Mouse (Mus musculus): ENCODE measurements around the gene 1110002E22Rik. TPM values are rescaled to one million over a fixed set of nuclear protein-coding genes. Genes with fewer than 3 reads are reported as not detected.

The 1110002E22Rik gene
- polyA plus RNA-seq, 1 experiment from 2014 or later = 0.06 TPM

DNA sequence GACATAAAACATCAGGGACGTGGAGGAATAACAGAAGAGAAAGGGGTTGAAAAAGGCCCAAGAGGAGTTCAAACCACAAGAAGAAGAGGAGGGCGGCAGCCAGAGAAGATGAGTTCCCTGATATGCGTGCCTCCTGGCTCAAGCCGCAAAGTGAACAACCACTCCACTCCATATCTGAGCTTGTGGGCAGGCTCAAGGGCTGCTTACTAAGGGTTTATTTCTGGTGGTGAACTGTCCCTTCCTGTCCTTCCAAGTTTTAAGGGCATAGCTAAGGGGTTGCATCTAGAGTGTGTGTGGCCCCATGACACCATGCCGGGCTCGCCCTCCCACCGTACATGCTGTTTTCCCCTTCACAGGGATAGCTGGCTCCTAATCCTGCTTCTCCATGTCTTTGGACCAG lies 4.4 kb upstream of the 1110002E22Rik start:
- Histone ChIP-seq H3K27ac (ENCODE audit: low read depth, low read length) (no peak overlapping the region), H3K36me3 (ENCODE audit: control insufficient read depth, insufficient read depth, low read length) (no peaks in the 10 kb centered on the region), H3K9ac (ENCODE audit: low read depth, low read length) (no peak overlapping the region), H3K9me3 (ENCODE audit: control insufficient read depth, low read length) (no peaks in the 10 kb centered on the region), H3K4me3 (ENCODE audit: low read length) (no peak overlapping the region), H3K4me1 (ENCODE audit: control insufficient read depth, insufficient read depth, low read depth, low read length) (peaks cover 7% of the 10 kb centered on the region), H3K27me3 (replicated peaks; ENCODE audit: control insufficient read depth, insufficient read depth, low read length) (no peaks in the 10 kb centered on the region), H3K4me2 (ENCODE audit: low read length) (no peak overlapping the region)
- ATAC-seq = no peak
- WGBS = 95% methylated on average over 7 of the region's 7 CpGs

DNA sequence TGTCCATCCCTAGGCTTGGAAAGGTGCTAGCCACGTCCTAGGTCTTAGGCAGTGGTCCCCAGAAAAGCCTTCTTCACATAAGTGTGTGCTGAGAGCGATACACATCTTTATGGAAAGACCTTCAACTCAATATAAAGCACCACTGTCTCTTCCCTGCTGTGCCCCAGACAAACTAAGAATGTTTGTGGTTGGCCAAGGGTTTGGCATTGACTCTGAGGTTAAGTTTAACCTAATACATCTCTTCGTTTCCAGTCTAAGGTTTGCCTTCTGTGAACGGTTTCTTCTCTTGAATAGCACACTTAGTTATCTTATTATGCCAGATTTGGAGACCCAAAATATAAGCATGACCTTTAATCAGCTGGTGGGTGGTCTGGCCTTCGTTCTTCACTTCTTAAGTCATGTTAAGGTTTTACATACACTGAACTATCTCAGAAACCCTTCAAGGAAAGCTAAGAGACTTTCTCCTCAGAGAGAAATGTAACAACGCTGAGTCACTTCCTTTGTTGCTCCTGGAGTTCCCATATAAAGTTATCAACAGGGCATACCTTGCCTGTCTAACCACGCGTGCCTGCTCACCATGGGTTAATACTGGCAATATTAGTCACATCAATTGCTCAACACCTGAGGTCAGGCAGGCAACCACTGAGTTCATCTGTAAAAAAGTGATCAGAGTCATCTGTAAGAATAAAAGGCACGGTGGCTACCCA lies 3.5 kb upstream of the 1110002E22Rik start:
- Histone ChIP-seq H3K9ac (ENCODE audit: low read depth, low read length) (no peak overlapping the region), H3K4me2 (ENCODE audit: low read length) (no peak overlapping the region), H3K4me3 (ENCODE audit: low read length) (no peak overlapping the region), H3K9me3 (ENCODE audit: control insufficient read depth, low read length) (no peaks in the 10 kb centered on the region), H3K27ac (ENCODE audit: low read depth, low read length) (no peak overlapping the region), H3K36me3 (ENCODE audit: control insufficient read depth, insufficient read depth, low read length) (no peaks in the 10 kb centered on the region), H3K27me3 (replicated peaks; ENCODE audit: control insufficient read depth, insufficient read depth, low read length) (no peaks in the 10 kb centered on the region), H3K4me1 (ENCODE audit: control insufficient read depth, insufficient read depth, low read depth, low read length) (peaks cover 11% of the 10 kb centered on the region)
- 91% methylated on average over 9 of the region's 9 CpGs for WGBS
- no peak for ATAC-seq

DNA sequence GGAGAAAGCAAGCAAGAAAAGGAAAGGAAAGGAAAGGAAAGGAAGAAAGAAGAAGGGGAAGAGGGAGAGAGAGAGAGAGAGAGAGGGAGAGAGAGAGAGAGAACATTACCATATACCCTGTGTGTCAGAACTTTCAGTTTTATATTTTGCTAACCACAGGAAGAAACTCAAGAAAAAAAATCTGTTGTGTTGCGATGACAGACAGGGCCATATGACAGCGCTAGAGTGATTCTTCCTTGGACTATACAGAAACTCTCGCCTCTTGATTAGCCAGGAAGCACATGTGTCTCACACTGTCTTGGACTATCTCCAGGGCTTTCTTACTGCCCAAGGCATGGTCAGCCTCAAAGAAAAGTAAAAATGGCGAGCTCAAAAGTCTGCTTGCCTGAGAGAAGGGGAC lies 2.2 kb upstream of the 1110002E22Rik start:
- no peak overlapping the region for H3K27ac ChIP-seq (ENCODE audit: low read depth, low read length)
- H3K4me3 ChIP-seq (ENCODE audit: low read length) = no peak overlapping the region
- no peak overlapping the region for H3K9ac ChIP-seq (ENCODE audit: low read depth, low read length)
- H3K36me3 ChIP-seq (ENCODE audit: control insufficient read depth, insufficient read depth, low read length) = no peaks in the 10 kb centered on the region
- WGBS = 80% methylated on average over 4 of the region's 4 CpGs
- no peaks in the 10 kb centered on the region for H3K9me3 ChIP-seq (ENCODE audit: control insufficient read depth, low read length)
- H3K27me3 ChIP-seq (replicated peaks; ENCODE audit: control insufficient read depth, insufficient read depth, low read length) = no peaks in the 10 kb centered on the region
- H3K4me1 ChIP-seq (ENCODE audit: control insufficient read depth, insufficient read depth, low read depth, low read length) = peaks cover 15% of the 10 kb centered on the region
- no peak overlapping the region for H3K4me2 ChIP-seq (ENCODE audit: low read length)
- ATAC-seq = no peak

DNA sequence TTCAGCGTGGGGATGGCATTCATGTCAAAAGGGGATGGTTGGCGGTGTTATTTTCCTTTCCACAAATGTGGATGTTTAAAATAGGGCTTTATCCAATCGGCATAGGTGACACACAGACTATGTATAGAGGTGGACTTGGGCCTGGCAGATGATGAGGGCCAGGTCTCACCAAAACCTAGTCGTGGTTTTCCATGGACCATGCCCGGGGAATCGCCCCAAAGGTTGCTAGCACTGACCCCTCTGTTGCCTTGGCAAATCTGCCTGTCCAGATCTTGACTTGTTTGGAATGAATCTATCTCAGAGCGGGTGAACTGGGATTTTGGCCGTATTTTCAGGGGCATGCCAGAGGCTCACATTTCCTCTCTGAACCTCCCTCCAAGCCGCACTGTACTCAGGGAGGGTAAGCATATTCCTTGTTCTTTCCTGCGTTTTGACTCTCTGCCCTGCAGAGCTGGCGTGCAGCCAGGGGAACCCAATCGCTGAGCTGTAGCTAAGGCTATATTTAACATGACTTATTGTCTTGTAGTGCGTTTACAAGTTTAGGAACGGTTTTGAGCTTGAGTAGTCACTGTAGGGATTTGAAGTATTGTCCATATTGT lies 1.0 kb upstream of the 1110002E22Rik start:
- H3K36me3 ChIP-seq (ENCODE audit: control insufficient read depth, insufficient read depth, low read length) = no peaks in the 10 kb centered on the region
- peak; percentile 34; the same call in 1 of the 2 replicates for ATAC-seq
- 55% methylated on average over 14 of the region's 14 CpGs for WGBS

DNA sequence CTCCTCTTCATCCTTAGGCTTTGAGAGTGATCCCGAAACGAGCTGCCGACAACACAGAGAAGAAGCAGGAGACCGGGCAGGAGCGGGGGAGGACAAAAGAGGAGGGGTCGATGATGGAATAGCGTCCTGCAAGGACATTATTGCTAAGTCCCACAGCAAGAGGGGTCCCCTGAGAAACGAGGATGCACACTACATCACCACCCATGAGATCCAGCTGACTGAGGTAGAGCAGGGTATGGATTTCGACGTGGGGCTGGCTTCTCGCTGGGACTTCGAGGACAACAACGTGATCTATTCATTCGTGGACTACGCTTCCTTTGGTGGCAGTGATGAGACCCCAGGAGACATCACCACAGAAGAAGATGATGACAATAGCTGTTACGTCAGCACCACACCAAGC lies 1.1 kb downstream of the 1110002E22Rik start:
- no peaks in the 10 kb centered on the region for H3K9me3 ChIP-seq (ENCODE audit: control insufficient read depth, low read length)
- H3K27ac ChIP-seq (ENCODE audit: low read depth, low read length) = no peak overlapping the region
- H3K36me3 ChIP-seq (ENCODE audit: control insufficient read depth, insufficient read depth, low read length) = no peaks in the 10 kb centered on the region
- WGBS = 68% methylated on average over 16 of the region's 16 CpGs
- H3K9ac ChIP-seq (ENCODE audit: low read depth, low read length) = peak overlapping the region; percentile 28; the same call in 1 of the 2 replicates
- H3K4me1 ChIP-seq (ENCODE audit: control insufficient read depth, insufficient read depth, low read depth, low read length) = peaks cover 15% of the 10 kb centered on the region
- H3K4me3 ChIP-seq (ENCODE audit: low read length) = no peak overlapping the region
- ATAC-seq = no peak
- peak overlapping the region; percentile 52 for H3K4me2 ChIP-seq (ENCODE audit: low read length)
- no peaks in the 10 kb centered on the region for H3K27me3 ChIP-seq (replicated peaks; ENCODE audit: control insufficient read depth, insufficient read depth, low read length)

More for the DNA sequence above, 1.0 kb upstream of the 1110002E22Rik start:
- no peak overlapping the region for H3K27ac ChIP-seq (ENCODE audit: low read depth, low read length)
- no peak overlapping the region for H3K4me2 ChIP-seq (ENCODE audit: low read length)
- no peak overlapping the region for H3K4me3 ChIP-seq (ENCODE audit: low read length)
- no peak overlapping the region for H3K9ac ChIP-seq (ENCODE audit: low read depth, low read length)
- H3K27me3 ChIP-seq (replicated peaks; ENCODE audit: control insufficient read depth, insufficient read depth, low read length) = no peaks in the 10 kb centered on the region
- peaks cover 15% of the 10 kb centered on the region for H3K4me1 ChIP-seq (ENCODE audit: control insufficient read depth, insufficient read depth, low read depth, low read length)
- H3K9me3 ChIP-seq (ENCODE audit: control insufficient read depth, low read length) = no peaks in the 10 kb centered on the region

DNA sequence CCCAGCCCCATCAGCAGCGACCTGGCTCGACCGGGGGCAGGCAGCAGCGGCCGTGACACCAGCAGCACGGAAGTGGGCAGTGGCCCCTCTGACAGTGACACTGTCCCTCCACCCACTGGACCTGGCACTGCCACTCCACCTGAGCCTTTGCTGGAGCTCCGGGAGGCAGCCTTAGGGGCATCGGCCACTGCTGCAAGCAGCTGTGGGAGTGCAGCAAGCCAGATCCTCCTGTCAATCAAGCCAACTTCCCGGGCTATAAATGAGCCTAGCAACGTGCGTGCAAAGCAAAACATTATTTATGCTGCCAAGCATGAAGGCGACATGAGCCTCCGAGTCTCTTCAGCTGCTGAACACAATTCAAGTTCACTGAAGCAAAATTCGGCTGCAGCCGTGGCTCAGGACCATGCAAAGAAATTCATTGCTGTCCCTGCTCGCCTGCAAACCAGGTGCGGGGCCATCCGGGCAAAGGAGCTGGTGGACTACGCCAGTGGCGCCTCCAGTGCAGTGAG lies 1.6 kb downstream of the 1110002E22Rik start:
- Histone ChIP-seq H3K4me2 (ENCODE audit: low read length) (peak overlapping the region; percentile 52), H3K36me3 (ENCODE audit: control insufficient read depth, insufficient read depth, low read length) (no peaks in the 10 kb centered on the region), H3K4me3 (ENCODE audit: low read length) (0 out of 2 replicates have a peak overlapping the region, but pooled peaks have one; percentile 4), H3K27me3 (replicated peaks; ENCODE audit: control insufficient read depth, insufficient read depth, low read length) (no peaks in the 10 kb centered on the region), H3K27ac (ENCODE audit: low read depth, low read length) (no peak overlapping the region), H3K9me3 (ENCODE audit: control insufficient read depth, low read length) (no peaks in the 10 kb centered on the region), H3K4me1 (ENCODE audit: control insufficient read depth, insufficient read depth, low read depth, low read length) (peaks cover 15% of the 10 kb centered on the region), H3K9ac (ENCODE audit: low read depth, low read length) (peak overlapping the region; percentile 28; the same call in 1 of the 2 replicates)
- ATAC-seq = peak; percentile 62
- WGBS = 48% methylated on average over 20 of the region's 20 CpGs

DNA sequence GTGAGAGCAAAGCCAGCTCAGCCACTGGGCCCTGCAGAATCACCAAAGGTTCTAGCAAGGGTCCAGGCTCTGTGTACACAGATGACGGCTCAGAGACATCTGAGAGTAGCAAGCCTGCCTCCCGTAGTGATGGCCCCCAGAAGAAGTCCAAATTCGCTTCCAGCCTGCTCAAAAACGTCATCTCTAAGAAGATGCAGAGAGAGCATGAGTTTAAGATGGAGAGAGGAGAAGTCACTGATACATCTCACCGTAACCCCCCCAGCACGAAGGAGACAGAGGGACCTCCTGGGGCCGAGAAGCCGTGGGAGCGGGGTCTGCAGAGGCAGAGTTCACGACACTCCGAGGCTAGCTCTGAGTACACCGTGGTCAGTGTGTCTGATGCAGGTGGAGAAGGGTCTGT lies 2.4 kb downstream of the 1110002E22Rik start, which contains the start of gene Gm5105:
Gm5105 (minus strand) TSS at position 101 of the 400 bp plus-strand sequence.
- no peaks in the 10 kb centered on the region for H3K27me3 ChIP-seq (replicated peaks; ENCODE audit: control insufficient read depth, insufficient read depth, low read length)
- peak within 1 kb of the TSS; percentile 52 for H3K4me2 ChIP-seq (ENCODE audit: low read length)
- ATAC-seq = no peak
- H3K9ac ChIP-seq (ENCODE audit: low read depth, low read length) = peak within 1 kb of the TSS; percentile 28; the same call in 1 of the 2 replicates
- H3K9me3 ChIP-seq (ENCODE audit: control insufficient read depth, low read length) = no peaks in the 10 kb centered on the region
- WGBS = 90% methylated on average over 12 of the region's 12 CpGs
- no peak within 1 kb of the TSS for H3K27ac ChIP-seq (ENCODE audit: low read depth, low read length)
- H3K36me3 ChIP-seq (ENCODE audit: control insufficient read depth, insufficient read depth, low read length) = no peaks in the 10 kb centered on the region
- peaks cover 15% of the 10 kb centered on the region for H3K4me1 ChIP-seq (ENCODE audit: control insufficient read depth, insufficient read depth, low read depth, low read length)
- 0 out of 2 replicates have a peak within 1 kb of the TSS, but pooled peaks have one; percentile 4 for H3K4me3 ChIP-seq (ENCODE audit: low read length)

DNA sequence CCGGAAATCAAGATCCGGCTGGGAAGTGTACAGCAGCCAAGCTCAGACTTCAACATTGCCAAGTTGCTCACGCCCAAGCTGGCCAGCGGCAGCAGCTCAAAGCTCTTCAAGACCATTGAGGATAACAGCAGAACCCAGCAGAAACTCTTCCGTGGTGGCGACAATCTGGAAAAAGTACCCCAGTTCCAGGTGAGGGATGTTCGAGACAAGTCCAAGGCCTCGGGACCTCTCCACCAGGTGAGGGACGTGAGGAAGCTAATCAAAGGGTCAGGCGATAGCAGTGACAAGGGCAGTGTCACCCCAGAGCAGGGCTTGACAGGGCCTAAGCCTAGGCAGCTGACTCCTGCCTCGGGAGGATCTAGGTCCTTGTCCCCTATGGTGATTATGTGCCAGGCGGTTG lies 3.3 kb downstream of the 1110002E22Rik start:
- no peak overlapping the region for H3K4me3 ChIP-seq (ENCODE audit: low read length)
- no peak overlapping the region for H3K4me2 ChIP-seq (ENCODE audit: low read length)
- no peak for ATAC-seq
- no peaks in the 10 kb centered on the region for H3K36me3 ChIP-seq (ENCODE audit: control insufficient read depth, insufficient read depth, low read length)
- 94% methylated on average over 12 of the region's 12 CpGs for WGBS
- H3K27ac ChIP-seq (ENCODE audit: low read depth, low read length) = no peak overlapping the region
- H3K27me3 ChIP-seq (replicated peaks; ENCODE audit: control insufficient read depth, insufficient read depth, low read length) = no peaks in the 10 kb centered on the region
- no peaks in the 10 kb centered on the region for H3K9me3 ChIP-seq (ENCODE audit: control insufficient read depth, low read length)
- H3K4me1 ChIP-seq (ENCODE audit: control insufficient read depth, insufficient read depth, low read depth, low read length) = peaks cover 15% of the 10 kb centered on the region
- H3K9ac ChIP-seq (ENCODE audit: low read depth, low read length) = no peak overlapping the region

DNA sequence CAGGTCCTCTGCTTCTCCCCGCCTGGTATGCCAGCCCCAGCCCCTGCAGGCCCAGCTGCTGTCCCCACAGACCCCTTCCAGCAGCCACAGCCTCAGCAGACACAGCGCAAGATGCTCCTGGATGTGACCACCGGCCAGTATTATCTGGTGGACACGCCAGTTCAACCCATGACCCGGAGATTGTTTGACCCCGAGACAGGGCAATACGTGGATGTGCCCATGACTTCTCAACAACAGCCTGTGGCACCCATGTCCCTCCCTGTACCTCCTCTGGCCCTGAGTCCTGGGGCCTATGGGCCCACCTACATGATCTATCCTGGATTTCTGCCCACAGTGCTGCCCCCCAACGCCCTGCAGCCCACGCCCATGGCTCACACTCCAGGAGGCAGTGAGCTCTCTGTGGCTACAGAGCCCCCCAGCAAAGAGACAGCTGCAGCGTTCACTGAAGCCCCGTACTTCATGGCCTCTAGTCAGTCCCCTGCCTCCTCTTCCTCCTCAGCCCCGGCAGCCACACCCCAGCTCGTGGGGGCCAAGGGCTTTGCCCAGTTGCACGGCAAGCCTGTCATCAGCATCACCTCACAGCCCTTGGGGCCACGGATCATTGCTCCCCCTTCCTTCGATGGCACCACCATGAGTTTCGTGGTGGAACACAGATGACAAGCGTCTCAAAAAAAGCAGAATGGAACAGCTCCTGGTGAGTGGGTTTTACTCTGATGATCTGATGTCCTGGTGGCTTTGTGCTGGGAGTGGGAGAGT lies 5.1 kb downstream of the 1110002E22Rik start:
- 62% methylated on average over 18 of the region's 18 CpGs for WGBS
- H3K4me1 ChIP-seq (ENCODE audit: control insufficient read depth, insufficient read depth, low read depth, low read length) = peaks cover 8% of the 10 kb centered on the region
- H3K9me3 ChIP-seq (ENCODE audit: control insufficient read depth, low read length) = no peaks in the 10 kb centered on the region
- no peak overlapping the region for H3K27ac ChIP-seq (ENCODE audit: low read depth, low read length)
- no peak overlapping the region for H3K4me3 ChIP-seq (ENCODE audit: low read length)
- H3K9ac ChIP-seq (ENCODE audit: low read depth, low read length) = no peak overlapping the region; the same call in 1 of the 2 replicates
- H3K4me2 ChIP-seq (ENCODE audit: low read length) = no peak overlapping the region
- H3K27me3 ChIP-seq (replicated peaks; ENCODE audit: control insufficient read depth, insufficient read depth, low read length) = no peaks in the 10 kb centered on the region
- no peaks in the 10 kb centered on the region for H3K36me3 ChIP-seq (ENCODE audit: control insufficient read depth, insufficient read depth, low read length)
- ATAC-seq = no peak
